Mouse (Mus musculus) ES-CJ7 (cell line): ENCODE measurements around the gene Elfn1.
A peak's percentile ranks its signal among the peaks of the same experiment; 100 is the strongest.

Experiments
- DNase-seq: peaks from one replicate; pipeline ENCODE4 v3.0.0; 2011; ENCODE audit warnings: low read depth, low spot score

Elfn1 gene

GRCm38 (mm10) chr5:139907714-139908242 lies at the start of gene Elfn1:
Gene Elfn1 (plus strand): TSS chr5:139907943.
- peak; percentile 73 for DNase-seq

DNA sequence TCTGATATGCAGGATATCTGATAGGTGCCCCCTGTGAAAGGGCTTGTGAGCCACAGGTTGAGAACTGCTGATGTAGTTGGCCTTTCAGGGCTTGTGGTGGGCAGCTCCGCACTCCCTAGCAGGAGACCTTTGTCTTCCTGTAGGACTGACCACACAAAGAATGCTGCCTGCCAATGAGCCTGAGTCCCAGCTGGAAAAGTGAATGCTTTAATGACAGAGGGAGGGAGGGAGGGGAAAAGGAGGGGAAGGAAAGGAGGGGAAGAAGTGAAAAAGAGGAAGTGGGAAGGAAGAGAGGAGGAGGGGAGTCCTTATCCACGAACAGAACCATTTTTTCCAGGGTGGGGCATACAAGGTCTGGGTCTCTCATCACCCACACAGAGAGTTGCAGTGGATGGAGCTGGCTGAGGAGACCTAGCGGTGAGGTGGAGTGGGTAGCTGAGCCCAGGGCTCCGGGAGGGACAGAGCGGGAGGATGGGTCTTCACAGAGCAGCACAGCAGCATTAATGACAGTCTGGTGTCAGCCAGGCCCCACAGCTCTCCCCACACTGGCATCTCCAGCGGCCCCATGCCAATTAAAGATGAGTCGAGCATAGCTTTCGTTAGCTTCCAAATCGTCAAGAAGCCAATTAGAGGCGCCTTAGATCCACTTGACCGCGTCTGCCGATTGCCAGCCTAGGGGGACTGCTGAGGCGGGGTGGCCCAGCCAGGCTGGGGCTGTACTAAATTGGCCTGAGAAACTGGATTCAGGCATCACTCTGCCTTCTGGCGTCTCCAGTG lies 47.2 kb upstream of the Elfn1 start:
- DNase-seq: no peak

GRCm38 (mm10) chr5:139862759-139863158 lies 45.0 kb upstream of the Elfn1 start:
- DNase-seq: no peak

GRCm38 (mm10) chr5:139870886-139871285 lies 36.9 kb upstream of the Elfn1 start:
- DNase-seq: peak; percentile 14

DNA sequence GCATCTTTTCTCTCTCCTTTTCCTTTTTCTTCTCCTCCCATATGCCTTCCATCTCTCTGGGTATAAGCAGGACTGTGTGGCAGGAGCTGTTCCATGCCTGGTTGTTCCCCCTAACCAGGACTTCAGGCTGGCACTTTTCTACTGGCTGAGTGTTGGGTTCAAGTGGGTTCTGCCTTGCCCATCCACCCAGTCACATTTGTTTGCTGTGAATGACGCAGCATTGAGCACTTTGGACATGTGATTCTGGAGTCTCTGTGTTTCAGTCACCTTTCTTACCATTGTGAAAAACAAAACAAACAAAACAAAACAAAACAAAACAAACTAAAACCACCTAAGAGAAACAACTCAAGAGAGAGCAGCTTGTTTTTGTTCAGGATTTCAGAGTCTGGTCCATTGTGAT lies 36.2 kb upstream of the Elfn1 start:
- DNase-seq: no peak

DNA sequence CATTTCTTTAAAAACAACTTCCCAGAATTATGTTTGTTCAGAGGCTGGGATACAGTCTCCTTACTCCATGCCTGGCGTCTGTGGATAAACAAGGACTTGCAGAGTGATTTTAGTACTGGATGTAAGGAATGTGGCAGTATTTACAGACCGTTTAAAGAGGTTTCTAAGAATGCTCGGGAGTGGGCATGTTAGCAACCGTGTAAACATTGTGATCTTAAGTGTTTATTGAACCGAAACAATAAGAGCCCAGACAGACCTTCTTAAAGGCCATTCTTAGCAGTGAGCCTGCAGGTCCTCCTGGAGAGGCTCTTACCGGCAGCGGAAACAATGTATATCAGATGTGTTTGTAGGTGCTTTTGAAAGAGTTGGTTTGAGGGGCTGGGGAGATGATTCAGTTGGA lies 30.2 kb upstream of the Elfn1 start:
- no peak for DNase-seq

DNA sequence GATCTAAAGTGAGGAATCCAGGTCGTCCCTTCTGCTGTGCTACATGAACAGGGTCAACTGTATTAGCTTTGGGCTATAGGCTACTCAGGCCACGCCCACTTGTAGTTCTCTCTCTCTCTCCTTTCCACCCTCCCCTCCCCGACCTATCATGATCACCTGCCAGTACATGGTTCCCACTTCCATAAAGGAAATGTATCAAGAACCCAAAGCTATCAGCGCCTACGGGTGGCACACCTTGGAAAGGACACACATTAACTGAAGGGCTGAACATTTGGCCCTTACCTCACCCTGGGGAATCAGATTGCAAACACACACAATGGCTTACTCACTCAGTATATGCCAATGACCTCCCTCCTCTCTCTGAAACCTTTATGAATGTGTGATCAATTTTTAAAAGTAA lies 28.0 kb upstream of the Elfn1 start:
- no peak for DNase-seq

DNA sequence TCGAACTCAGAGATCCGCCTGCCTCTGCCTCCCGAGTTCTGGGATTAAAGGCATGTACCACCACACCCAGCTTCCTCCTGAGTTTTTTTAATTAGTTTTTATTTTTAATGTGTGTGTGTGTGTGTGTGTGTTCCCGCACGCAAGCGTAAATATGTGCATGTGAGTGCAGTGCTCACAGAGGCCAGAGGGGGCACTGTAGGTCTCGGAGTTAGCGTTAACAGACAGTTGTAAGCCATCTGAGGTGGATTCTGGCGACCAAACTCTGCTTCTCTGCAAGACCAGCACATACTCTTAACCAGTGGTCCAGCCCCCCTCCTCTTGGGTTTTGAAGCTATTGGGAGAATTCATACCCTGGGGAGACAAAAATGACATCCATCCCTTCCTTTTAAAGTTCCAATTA lies 26.6 kb upstream of the Elfn1 start:
- DNase-seq: peak; percentile 50

- DNase-seq: no peak
Measured at GRCm38 (mm10) chr5:139888624-139889023, 19.1 kb upstream of the Elfn1 start.

- no peak for DNase-seq
Measured at GRCm38 (mm10) chr5:139889370-139889769, 18.4 kb upstream of the Elfn1 start.

- no peak for DNase-seq
Measured at GRCm38 (mm10) chr5:139892326-139892994, 15.3 kb upstream of the Elfn1 start.

DNA sequence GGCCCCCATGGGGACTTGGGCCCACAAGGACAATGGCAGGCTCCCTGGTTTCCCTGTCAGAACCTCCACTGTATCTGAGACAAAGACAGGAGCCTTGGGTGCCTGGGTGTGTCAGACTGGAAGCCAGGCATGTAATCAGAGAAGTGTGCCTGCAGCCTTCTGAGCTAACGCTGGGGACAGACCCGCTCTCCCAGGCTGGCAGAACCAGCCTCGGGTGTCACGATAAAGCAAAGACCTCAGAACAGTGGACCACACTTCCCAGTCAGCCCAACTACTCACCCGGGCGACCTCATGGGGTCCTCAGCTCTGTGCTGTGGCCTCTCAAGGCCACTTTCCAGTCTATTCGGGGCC lies 14.8 kb upstream of the Elfn1 start:
- no peak for DNase-seq

GRCm38 (mm10) chr5:139894025-139894508 lies 13.7 kb upstream of the Elfn1 start:
- DNase-seq: no peak

DNA sequence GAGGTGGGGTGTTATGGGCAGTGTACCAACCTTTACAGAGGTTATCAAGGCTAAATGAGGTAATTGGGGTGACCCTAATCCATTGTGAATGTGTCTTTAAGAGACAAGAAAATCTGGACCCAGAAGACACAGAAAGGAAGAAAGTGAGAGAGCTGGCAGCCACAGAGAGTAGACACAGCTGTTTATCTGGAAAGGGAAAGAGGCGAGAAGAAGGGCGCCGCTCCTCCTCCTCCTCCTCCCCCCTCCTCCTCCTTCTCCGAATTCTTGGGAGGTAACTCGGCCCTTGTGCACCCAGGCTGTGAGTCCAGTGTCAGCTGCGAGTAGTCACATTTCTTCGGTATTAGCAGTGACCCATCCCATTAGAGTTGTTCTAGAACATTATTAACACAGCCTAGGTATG lies 8.7 kb upstream of the Elfn1 start:
- no peak for DNase-seq

- no peak for DNase-seq
Measured at GRCm38 (mm10) chr5:139905121-139905520, 2.6 kb upstream of the Elfn1 start.

- DNase-seq: no peak
Measured at GRCm38 (mm10) chr5:139906507-139906906, 1.2 kb upstream of the Elfn1 start.

DNA sequence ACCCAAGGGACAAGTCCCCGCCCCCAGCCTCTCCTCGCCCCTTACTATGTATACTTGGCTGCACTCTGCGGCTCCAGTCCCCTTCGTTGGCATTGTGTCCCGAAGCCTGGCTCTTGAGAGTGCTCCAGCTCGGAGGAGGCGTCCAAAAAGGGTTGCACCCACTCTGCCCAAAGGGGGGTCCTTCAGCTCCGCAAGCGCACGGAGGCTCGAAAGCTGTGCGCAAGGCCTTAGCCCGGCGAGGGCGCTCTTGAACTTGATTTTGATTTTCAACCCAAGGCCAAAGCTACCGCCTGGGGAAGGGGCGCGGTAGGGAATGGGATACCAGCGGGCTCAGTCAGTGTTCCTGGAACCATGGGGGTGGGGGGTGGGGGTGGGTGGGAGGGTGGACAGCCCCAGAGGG lies 502 bp upstream of the Elfn1 start:
- peak; percentile 78 for DNase-seq

DNA sequence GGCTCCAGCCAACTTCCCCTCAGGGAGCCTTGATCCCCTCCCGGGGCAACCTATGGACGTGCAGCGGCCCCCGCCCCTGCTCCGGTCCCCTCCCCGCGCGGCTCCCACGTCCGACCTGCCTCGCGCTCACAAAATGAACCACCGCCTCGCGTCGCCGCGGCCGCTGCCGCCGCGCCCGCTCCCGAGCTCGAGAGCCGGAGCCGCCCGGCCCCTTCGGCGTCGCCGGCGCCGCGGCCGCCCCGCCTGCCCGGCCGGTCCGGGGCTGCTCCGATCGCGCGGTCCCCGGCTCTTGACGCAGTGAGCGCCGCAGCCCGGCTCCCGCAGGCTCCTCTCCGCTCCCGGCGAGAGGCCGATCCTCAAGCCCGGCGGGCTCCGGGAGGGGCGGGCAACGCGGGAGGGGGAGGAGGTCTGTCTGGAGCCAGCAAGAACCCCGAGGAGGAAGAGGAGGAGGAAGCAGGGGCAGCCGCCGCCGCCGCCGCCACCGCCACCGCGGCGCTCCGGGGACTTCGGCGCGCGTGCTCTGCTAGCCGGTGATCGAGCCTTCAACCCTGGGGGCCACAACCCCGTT lies 584 bp downstream of the Elfn1 start:
- no peak for DNase-seq

GRCm38 (mm10) chr5:139908811-139909627 lies 1.3 kb downstream of the Elfn1 start:
- peak; percentile 31 for DNase-seq

GRCm38 (mm10) chr5:139909710-139910550 lies 2.2 kb downstream of the Elfn1 start:
- DNase-seq: no peak
